Mouse (Mus musculus) hindbrain, postnatal 0 days (tissue): Measurements from ENCODE around the gene Prkar2a. TPM values are rescaled to one million over a fixed set of nuclear protein-coding genes. Genes with fewer than 3 reads are reported as not detected.

Source experiments
- ATAC-seq: fragments of 200-750 bp; cut with Nextera tagmentation; 2 replicates; pipeline ENCODE4 v1.8.0; 2017; ENCODE audit warnings: mild to moderate bottlenecking, moderate TSS enrichment, moderate library complexity
- DNase-seq: peaks from one replicate; pipeline ENCODE4 v3.0.0-alpha.2; 2015; ENCODE audit warnings: low spot score
- H3K27ac ChIP-seq: fragments of 300-500 bp; sonication (generic); 2 replicates; pipeline ENCODE4 v1.5.1; 2014; ENCODE audit warnings: mild to moderate bottlenecking
- H3K27me3 ChIP-seq: fragments of 300-500 bp; sonication (generic); 2 replicates; pipeline ENCODE4 v1.6.1; 2014; ENCODE audit warnings: low read length, mixed read lengths; ENCODE audit not compliant: insufficient read depth
- H3K36me3 ChIP-seq: fragments of 300-500 bp; sonication (generic); 2 replicates; pipeline ENCODE4 v1.6.1; 2014; ENCODE audit warnings: low read length, mixed read lengths; ENCODE audit not compliant: insufficient read depth
- H3K4me1 ChIP-seq: fragments of 300-500 bp; sonication (generic); 2 replicates; pipeline ENCODE4 v1.6.1; 2014; ENCODE audit warnings: antibody characterized with exemption, low read length, mixed read lengths; ENCODE audit not compliant: insufficient read depth
- H3K4me2 ChIP-seq: fragments of 300-500 bp; sonication (generic); 2 replicates; pipeline ENCODE4 v1.6.1; 2014; ENCODE audit warnings: low read depth, mild to moderate bottlenecking, low read length, moderate library complexity, mixed read lengths
- H3K4me3 ChIP-seq: fragments of 300-500 bp; sonication (generic); 2 replicates; pipeline ENCODE4 v1.5.1; 2014; ENCODE audit warnings: low read length
- H3K9ac ChIP-seq: fragments of 300-500 bp; sonication (generic); replicated peaks from 2 replicates; pipeline ENCODE4 v1.6.1; 2014; ENCODE audit warnings: mild to moderate bottlenecking, low read length, moderate library complexity, mixed read lengths
- H3K9me3 ChIP-seq: fragments of 300-500 bp; sonication (generic); 2 replicates; pipeline ENCODE4 v1.6.1; 2016; ENCODE audit warnings: low read length, mixed read lengths
- CTCF ChIP-seq: IDR thresholded peaks from 2 replicates; pipeline ENCODE4 v1.5.1; 2016; ENCODE audit warnings: antibody characterized with exemption, control low read depth, low read depth
- WGBS: fragments of 180-500 bp; shearing (Covaris S2); extraction: QIAGEN DNeasy Blood & Tissue Kit; methylation state at CpG from one replicate; pipeline ENCODE4 v1.1.7; 2014; 5-methylcytosine and 5-hydroxymethylcytosine counted together
- polyA plus RNA-seq: library from polyadenylated mRNA; unstranded; fragments of >200 nt; fragmentation: Nextera tagmentation; extraction: Ambion mirVana; gene quantifications from 2 replicates; pipeline ENCODE4 v1.2.1, GENCODE M21; 2015
- total RNA-seq: library from RNA; depleted of rRNA; stranded (reverse); fragments of >200 nt; gene quantifications from 2 replicates; pipeline ENCODE4 v1.2.3, GENCODE M21; 2014

Prkar2a gene
- total and polyA plus RNA-seq, 2 experiments from 2014 or later, result 43.9 to 87.3 TPM

DNA sequence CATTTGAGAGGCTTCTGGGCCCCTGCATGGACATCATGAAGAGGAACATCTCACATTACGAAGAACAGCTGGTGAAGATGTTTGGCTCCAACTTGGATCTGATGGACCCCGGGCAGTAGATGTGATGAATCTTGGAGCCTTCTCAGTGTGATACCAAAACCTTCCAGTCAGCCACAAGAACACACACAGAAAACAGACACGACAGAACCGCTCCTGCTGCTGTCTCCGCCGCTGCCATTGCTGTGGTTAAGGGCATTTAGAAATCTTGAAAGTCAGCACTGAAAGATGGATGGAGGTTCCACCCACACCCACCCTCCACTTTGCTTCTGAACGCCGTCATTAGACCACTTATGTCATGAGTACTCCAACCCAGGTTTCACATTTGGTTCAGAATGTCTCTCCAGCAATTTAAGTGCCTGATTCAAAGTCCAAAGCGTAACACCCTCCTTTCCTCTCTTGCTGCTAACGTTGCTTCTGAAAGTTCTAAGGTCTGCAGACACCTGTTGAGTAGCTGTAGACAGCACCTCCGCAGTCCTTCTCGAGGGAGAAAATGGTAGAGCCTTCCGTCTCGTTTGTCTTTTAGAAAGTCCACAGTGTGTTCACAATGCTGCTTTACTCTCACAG lies 57.9 kb downstream of the Prkar2a start:
- no peak overlapping the region for H3K4me3 ChIP-seq
- peaks cover 63% of the 10 kb centered on the region for H3K36me3 ChIP-seq
- ATAC-seq (no peak), DNase-seq (no peak)
- no peak overlapping the region for H3K27ac ChIP-seq
- H3K9me3 ChIP-seq, result no peaks in the 10 kb centered on the region
- no peak for TF ChIP-seq CTCF
- no peaks in the 10 kb centered on the region for H3K27me3 ChIP-seq
- H3K9ac ChIP-seq, result no peak overlapping the region
- WGBS, result 92% methylated on average over 14 of the region's 14 CpGs
- H3K4me2 ChIP-seq, result no peak overlapping the region
- no peaks in the 10 kb centered on the region for H3K4me1 ChIP-seq

DNA sequence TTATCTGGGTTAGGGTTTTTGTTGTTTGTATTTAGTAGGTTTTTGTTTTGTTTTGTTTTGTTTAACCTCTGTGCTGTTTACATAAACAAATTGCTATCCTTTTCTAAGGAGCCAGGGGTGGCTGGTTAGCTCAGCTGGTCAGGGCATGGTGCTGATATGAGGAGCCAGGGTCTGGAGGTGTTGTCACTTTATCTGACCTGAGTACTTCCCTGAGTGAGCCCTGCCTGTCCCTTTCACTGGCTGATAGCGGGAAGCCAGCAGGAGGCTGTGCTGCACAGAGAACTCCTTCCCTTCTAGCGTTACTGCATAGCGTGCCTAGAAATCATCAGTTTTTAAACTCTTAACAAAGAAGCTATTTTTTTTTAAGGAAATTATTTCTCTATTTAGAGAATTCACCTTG lies 58.6 kb downstream of the Prkar2a start:
- Histone ChIP-seq H3K4me2 (no peak overlapping the region), H3K27ac (no peak overlapping the region), H3K4me3 (no peak overlapping the region), H3K9me3 (no peaks in the 10 kb centered on the region), H3K9ac (no peak overlapping the region), H3K36me3 (peaks cover 63% of the 10 kb centered on the region), H3K4me1 (no peaks in the 10 kb centered on the region), H3K27me3 (no peaks in the 10 kb centered on the region)
- ATAC-seq (no peak), DNase-seq (no peak)
- 82% methylated on average over 3 of the region's 3 CpGs for WGBS
- no peak for TF ChIP-seq CTCF

- no peak overlapping the region for H3K9ac ChIP-seq
- no peaks in the 10 kb centered on the region for H3K9me3 ChIP-seq
- ATAC-seq, result no peak
- no peak for DNase-seq
- H3K36me3 ChIP-seq, result peaks cover 54% of the 10 kb centered on the region
- H3K4me2 ChIP-seq, result no peak overlapping the region
- H3K27me3 ChIP-seq, result no peaks in the 10 kb centered on the region
- no peak for TF ChIP-seq CTCF
- H3K4me3 ChIP-seq, result no peak overlapping the region
- WGBS, result 79% methylated on average over 11 of the region's 11 CpGs
- 0 out of 2 replicates have a peak overlapping the region, but pooled peaks have one; percentile 13 for H3K27ac ChIP-seq
- no peaks in the 10 kb centered on the region for H3K4me1 ChIP-seq
Measured at GRCm38 (mm10) chr9:108748600-108749183, 59.6 kb downstream of the Prkar2a start.

- no peak overlapping the region for H3K4me2 ChIP-seq
- H3K36me3 ChIP-seq, result peaks cover 37% of the 10 kb centered on the region
- DNase-seq, result no peak
- no peak overlapping the region for H3K27ac ChIP-seq
- no peak for TF ChIP-seq CTCF
- ATAC-seq, result no peak
- H3K9ac ChIP-seq, result no peak overlapping the region
- no peaks in the 10 kb centered on the region for H3K9me3 ChIP-seq
- H3K4me1 ChIP-seq, result no peaks in the 10 kb centered on the region
- 80% methylated on average over 11 of the region's 11 CpGs for WGBS
- H3K4me3 ChIP-seq, result no peak overlapping the region
- H3K27me3 ChIP-seq, result no peaks in the 10 kb centered on the region
Measured at GRCm38 (mm10) chr9:108750616-108751015, 61.5 kb downstream of the Prkar2a start.

- no peaks in the 10 kb centered on the region for H3K4me1 ChIP-seq
- 91% methylated on average over 11 of the region's 11 CpGs for WGBS
- no peak overlapping the region for H3K4me2 ChIP-seq
- no peaks in the 10 kb centered on the region for H3K9me3 ChIP-seq
- DNase-seq, result no peak
- H3K27me3 ChIP-seq, result no peaks in the 10 kb centered on the region
- H3K27ac ChIP-seq, result no peak overlapping the region
- TF ChIP-seq CTCF, result no peak
- no peak for ATAC-seq
- peaks cover 20% of the 10 kb centered on the region; the same call in 1 of the 2 replicates for H3K36me3 ChIP-seq
- H3K4me3 ChIP-seq, result no peak overlapping the region
- H3K9ac ChIP-seq, result no peak overlapping the region
Measured at GRCm38 (mm10) chr9:108752142-108752920, 63.2 kb downstream of the Prkar2a start.

GRCm38 (mm10) chr9:108753326-108753725 lies 64.2 kb downstream of the Prkar2a start:
- Histone ChIP-seq H3K9me3 (no peaks in the 10 kb centered on the region), H3K4me2 (no peak overlapping the region), H3K4me1 (no peaks in the 10 kb centered on the region), H3K4me3 (no peak overlapping the region), H3K9ac (no peak overlapping the region), H3K27ac (no peak overlapping the region), H3K36me3 (peaks cover 10% of the 10 kb centered on the region; the same call in 1 of the 2 replicates), H3K27me3 (no peaks in the 10 kb centered on the region)
- peak; percentile 80 for DNase-seq
- peak; percentile 84 for TF ChIP-seq CTCF
- peak; percentile 49; the same call in 1 of the 2 replicates for ATAC-seq
- WGBS, result 60% methylated on average over 9 of the region's 9 CpGs

GRCm38 (mm10) chr9:108753976-108754375 lies 64.9 kb downstream of the Prkar2a start:
- Histone ChIP-seq H3K4me3 (no peak overlapping the region), H3K4me2 (no peak overlapping the region), H3K27me3 (no peaks in the 10 kb centered on the region), H3K9ac (no peak overlapping the region), H3K4me1 (no peaks in the 10 kb centered on the region), H3K36me3 (peaks cover 5% of the 10 kb centered on the region; the same call in 1 of the 2 replicates), H3K9me3 (no peaks in the 10 kb centered on the region), H3K27ac (no peak overlapping the region)
- 90% methylated on average over 3 of the region's 3 CpGs for WGBS
- DNase-seq (no peak), ATAC-seq (no peak)
- no peak for TF ChIP-seq CTCF
